Mouse (Mus musculus) liver, postnatal 0 days (tissue): ENCODE measurements around the gene 9130230L23Rik.

Source experiments
- CTCF ChIP-seq: sonication (generic); IDR thresholded peaks from 2 replicates; pipeline ENCODE4 v1.5.1; 2016; ENCODE audit warnings: antibody characterized with exemption, low read depth
- EP300 ChIP-seq: IDR thresholded peaks from 2 replicates; pipeline ENCODE4 v1.6.1; 2016; ENCODE audit warnings: antibody characterized with exemption, low read depth, mild to moderate bottlenecking

GRCm38 (mm10) chr5:65949822-65950221 lies 54.3 kb downstream of the 9130230L23Rik start:
- TF ChIP-seq CTCF (no peak), EP300 (no peak)
